Mouse (Mus musculus): ENCODE measurements around the gene Jpt1. TPM values are rescaled to one million over a fixed set of nuclear protein-coding genes. Genes with fewer than 3 reads are reported as not detected.
A peak's percentile ranks its signal among the peaks of the same experiment; 100 is the strongest.
"Not testable (repeated sequence)": the region's sequence is repeated elsewhere in the genome, so short reads cannot be mapped to it uniquely, and the experiment has no call there.

Gene Jpt1
- total RNA-seq, 2 experiments from 2014 or later, result 559 to 561 TPM

GRCm38 (mm10) chr11:115473626-115474275, 40.4 kb downstream of the Jpt1 start:
- DNase-seq, result peak; percentile 96

GRCm38 (mm10) chr11:115472183-115472582, 42.0 kb downstream of the Jpt1 start:
- DNase-seq, result no peak

GRCm38 (mm10) chr11:115467217-115467618, 47.0 kb downstream of the Jpt1 start:
- no peak for DNase-seq

- no peak for DNase-seq
These were observed 49.3 kb downstream of the Jpt1 start for GRCm38 (mm10) chr11:115464851-115465250.

GRCm38 (mm10) chr11:115463397-115463796, 50.8 kb downstream of the Jpt1 start:
- DNase-seq, result no peak

GRCm38 (mm10) chr11:115462243-115462891, 51.8 kb downstream of the Jpt1 start, which contains the start of gene Slc16a5:
Gene Slc16a5, plus strand, starts transcription at chr11:115462474.
- no peak for DNase-seq

- no peak for DNase-seq
These were observed 52.3 kb downstream of the Jpt1 start for GRCm38 (mm10) chr11:115461846-115462242.

- DNase-seq, result no peak
These were observed 53.2 kb downstream of the Jpt1 start for GRCm38 (mm10) chr11:115460976-115461375.

GRCm38 (mm10) chr11:115457405-115457804, 56.8 kb downstream of the Jpt1 start:
- no peak for DNase-seq

- no peak for DNase-seq
These were observed 58.0 kb downstream of the Jpt1 start for GRCm38 (mm10) chr11:115456182-115456581.

GRCm38 (mm10) chr11:115455619-115456018, 58.6 kb downstream of the Jpt1 start:
- no peak for DNase-seq

GRCm38 (mm10) chr11:115454822-115455221, 59.4 kb downstream of the Jpt1 start:
- not testable (repeated sequence) for DNase-seq

- DNase-seq, result no peak
These were observed 60.9 kb downstream of the Jpt1 start for GRCm38 (mm10) chr11:115453306-115453705.

GRCm38 (mm10) chr11:115452281-115452860, 61.8 kb downstream of the Jpt1 start:
- DNase-seq, result no peak

GRCm38 (mm10) chr11:115451781-115452241, 62.4 kb downstream of the Jpt1 start:
- no peak for DNase-seq

- no peak for DNase-seq
These were observed 64.0 kb downstream of the Jpt1 start for GRCm38 (mm10) chr11:115450176-115450575.

- DNase-seq, result no peak
These were observed 65.2 kb downstream of the Jpt1 start for GRCm38 (mm10) chr11:115448998-115449397.

GRCm38 (mm10) chr11:115448075-115448474, 66.1 kb downstream of the Jpt1 start:
- no peak for DNase-seq

Small RNAs within 50 kb of the gene (microRNA-seq; reads per million reads assigned to microRNA genes)
- gene Mir3968, result 0.35 to 0.61 reads per million in 2 experiments

Other genes starting within 250 kb of the Jpt1 start
- under 1 TPM; 0.12 to 0.18 TPM for gene Grin2c, start 247.1 kb downstream of the Jpt1 start, total RNA-seq (2021)
- 1 to 10 TPM; 7.5 to 9.5 TPM for gene Fdxr, start 237.3 kb downstream of the Jpt1 start, total RNA-seq (2021)
- 1 to 10 TPM in 1 of 2 experiments, under 1 TPM in 1; 0.86 to 1.4 TPM for gene Fads6, start 216.7 kb downstream of the Jpt1 start, total RNA-seq (2021)
- gene Otop2, start 207.2 kb downstream of the Jpt1 start, total RNA-seq (2021), result not detected
- under 1 TPM; 0.09 to 0.12 TPM for gene Ush1g, start 192.3 kb downstream of the Jpt1 start, total RNA-seq (2021)
- gene Otop3, start 179.7 kb downstream of the Jpt1 start, total RNA-seq (2021), result not detected
- gene Hid1, start 146.6 kb downstream of the Jpt1 start, total RNA-seq (2021), result 1 to 10 TPM; 5.9 to 8.5 TPM
- gene Cdr2l, start 132.5 kb downstream of the Jpt1 start, total RNA-seq (2021), result 10 to 100 TPM; 18.8 to 20.3 TPM
- gene Mrpl58, start 110.6 kb downstream of the Jpt1 start, total RNA-seq (2021), result 100 to 1,000 TPM; 153 to 156 TPM
- gene Atp5h, start 94.4 kb downstream of the Jpt1 start, total RNA-seq (2021), result 1,000 to 10,000 TPM; 1,670 to 1,720 TPM
- gene Kctd2, start 94.3 kb downstream of the Jpt1 start, total RNA-seq (2021), result 10 to 100 TPM; 22.8 to 27.3 TPM
- gene Trim80, start 73.8 kb downstream of the Jpt1 start, total RNA-seq (2021), result not detected
- under 1 TPM in 1 of 2 experiments, not detected in 1; 0.29 TPM for gene Slc16a5, start 51.9 kb downstream of the Jpt1 start, total RNA-seq (2021)
- gene Armc7, start 38.7 kb downstream of the Jpt1 start, total RNA-seq (2021), result 1 to 10 TPM; 3.1 to 4.3 TPM
- 10 to 100 TPM; 27.3 to 27.4 TPM for gene Nt5c, start 22.5 kb downstream of the Jpt1 start, total RNA-seq (2021)
- 100 to 1,000 TPM; 299 TPM for gene Sumo2, start 21.9 kb upstream of the Jpt1 start, total RNA-seq (2021)
- 10 to 100 TPM; 46.6 to 50.5 TPM for gene Nup85, start 50.0 kb upstream of the Jpt1 start, total RNA-seq (2021)
- gene Mrps7, start 89.5 kb upstream of the Jpt1 start, total RNA-seq (2021), result 10 to 100 TPM; 71.2 to 72.8 TPM
- gene Gga3, start 89.7 kb upstream of the Jpt1 start, total RNA-seq (2021), result 10 to 100 TPM; 18.3 to 20.8 TPM
- gene Mif4gd, start 98.6 kb upstream of the Jpt1 start, total RNA-seq (2021), result 10 to 100 TPM; 34.0 to 40.6 TPM
- 10 to 100 TPM; 27.6 to 30.7 TPM for gene Slc25a19, start 113.9 kb upstream of the Jpt1 start, total RNA-seq (2021)
- 100 to 1,000 TPM; 119 to 134 TPM for gene Grb2, start 194.2 kb upstream of the Jpt1 start, total RNA-seq (2021)